Mouse (Mus musculus) spleen, adult 2 months (tissue): ENCODE measurements around the gene Tmem160.

Experiments used
- CTCF ChIP-seq: fragments of 200-500 bp; IDR thresholded peaks from 2 replicates; pipeline ENCODE4 v1.5.1; 2011; ENCODE audit warnings: mild to moderate bottlenecking, inconsistent platforms; ENCODE audit not compliant: insufficient read depth, insufficient read length, insufficient replicate concordance; ENCODE audit errors: extremely low read depth
- POLR2A ChIP-seq: fragments of 200-500 bp; IDR thresholded peaks from 2 replicates; pipeline ENCODE4 v1.6.1; 2011; ENCODE audit warnings: low read depth, low read length, inconsistent platforms

GRCm38 (mm10) chr7:16475764-16476599, 23.4 kb downstream of the Tmem160 start:
- TF ChIP-seq POLR2A (no peak), CTCF (no peak)
